Mouse (Mus musculus) lung, postnatal 10 days (tissue): ENCODE results near the gene Ttc7.

Experiments
- DNase-seq: peaks from one replicate; pipeline ENCODE4 v3.0.0; 2021

The Ttc7 gene

GRCm38 (mm10) chr17:87343060-87343703, 60.5 kb downstream of the Ttc7 start:
- no peak for DNase-seq

- DNase-seq = no peak
Measured at GRCm38 (mm10) chr17:87344441-87345251, 62.0 kb downstream of the Ttc7 start.

GRCm38 (mm10) chr17:87345252-87345593, 62.5 kb downstream of the Ttc7 start:
- no peak for DNase-seq

GRCm38 (mm10) chr17:87348353-87348752, 65.7 kb downstream of the Ttc7 start:
- no peak for DNase-seq

- no peak for DNase-seq
Measured at GRCm38 (mm10) chr17:87349069-87349468, 66.4 kb downstream of the Ttc7 start.

GRCm38 (mm10) chr17:87349575-87349974, 66.9 kb downstream of the Ttc7 start:
- no peak for DNase-seq

- peak; percentile 73 for DNase-seq
Measured at GRCm38 (mm10) chr17:87350471-87351240, 68.0 kb downstream of the Ttc7 start.

- peak; percentile 61 for DNase-seq
Measured at GRCm38 (mm10) chr17:87351241-87352105, 68.8 kb downstream of the Ttc7 start.

GRCm38 (mm10) chr17:87352106-87352897, 69.6 kb downstream of the Ttc7 start:
- DNase-seq = no peak

- DNase-seq = no peak
Measured at GRCm38 (mm10) chr17:87352898-87353225, 70.2 kb downstream of the Ttc7 start.

GRCm38 (mm10) chr17:87353745-87354320, 71.1 kb downstream of the Ttc7 start:
- DNase-seq = no peak

GRCm38 (mm10) chr17:87355456-87355855, 72.8 kb downstream of the Ttc7 start:
- no peak for DNase-seq

- DNase-seq = peak; percentile 52
Measured at GRCm38 (mm10) chr17:87356261-87356660, 73.6 kb downstream of the Ttc7 start.

GRCm38 (mm10) chr17:87357506-87357905, 74.8 kb downstream of the Ttc7 start:
- DNase-seq = no peak

- DNase-seq = no peak
Measured at GRCm38 (mm10) chr17:87361132-87361531, 78.4 kb downstream of the Ttc7 start.

- DNase-seq = no peak
Measured at GRCm38 (mm10) chr17:87364108-87364507, 81.4 kb downstream of the Ttc7 start.

GRCm38 (mm10) chr17:87365268-87365667, 82.6 kb downstream of the Ttc7 start:
- peak; percentile 60 for DNase-seq

- no peak for DNase-seq
Measured at GRCm38 (mm10) chr17:87366520-87366919, 83.8 kb downstream of the Ttc7 start.

- no peak for DNase-seq
Measured at GRCm38 (mm10) chr17:87367228-87367627, 84.5 kb downstream of the Ttc7 start.

- peak; percentile 51 for DNase-seq
Measured at GRCm38 (mm10) chr17:87367640-87368039, 85.0 kb downstream of the Ttc7 start.

- no peak for DNase-seq
Measured at GRCm38 (mm10) chr17:87368481-87368880, 85.8 kb downstream of the Ttc7 start.
